Mouse (Mus musculus) intestine, postnatal 0 days (tissue): ENCODE measurements around the gene Gpatch2. TPM values are rescaled to one million over a fixed set of nuclear protein-coding genes. Genes with fewer than 3 reads are reported as not detected.

Source experiments
- ATAC-seq: fragments of 200-750 bp; cut with Nextera tagmentation; 2 replicates; pipeline ENCODE4 v1.8.0; 2017; ENCODE audit warnings: mild to moderate bottlenecking, moderate TSS enrichment, moderate library complexity
- H3K27ac ChIP-seq: fragments of 300-500 bp; sonication (generic); 2 replicates; pipeline ENCODE4 v1.5.1; 2014; ENCODE audit warnings: mild to moderate bottlenecking, low read depth, low read length, moderate library complexity
- H3K27me3 ChIP-seq: fragments of 300-500 bp; sonication (generic); replicated peaks from 2 replicates; pipeline ENCODE4 v1.6.1; 2014; ENCODE audit warnings: low read length, mixed read lengths; ENCODE audit not compliant: control insufficient read depth, insufficient read depth
- H3K36me3 ChIP-seq: fragments of 300-500 bp; sonication (generic); 2 replicates; pipeline ENCODE4 v1.6.1; 2014; ENCODE audit warnings: mild to moderate bottlenecking, moderate library complexity; ENCODE audit not compliant: control insufficient read depth, insufficient read depth
- H3K4me1 ChIP-seq: fragments of 300-500 bp; sonication (generic); replicated peaks from 2 replicates; pipeline ENCODE4 v1.6.1; 2014; ENCODE audit warnings: antibody characterized with exemption, low read length, mixed read lengths; ENCODE audit not compliant: control insufficient read depth, insufficient read depth
- H3K4me2 ChIP-seq: fragments of 300-500 bp; sonication (generic); replicated peaks from 2 replicates; pipeline ENCODE4 v1.6.1; 2014; ENCODE audit warnings: low read depth, mild to moderate bottlenecking, moderate library complexity
- H3K4me3 ChIP-seq: fragments of 300-500 bp; sonication (generic); 2 replicates; pipeline ENCODE4 v1.5.1; 2014; ENCODE audit warnings: low read depth, low read length
- H3K9ac ChIP-seq: fragments of 300-500 bp; sonication (generic); 2 replicates; pipeline ENCODE4 v1.6.1; 2014; ENCODE audit warnings: mild to moderate bottlenecking, low read depth, low read length
- H3K9me3 ChIP-seq: fragments of 300-500 bp; sonication (generic); 2 replicates; pipeline ENCODE4 v1.6.1; 2016; ENCODE audit warnings: mixed run types; ENCODE audit not compliant: control insufficient read depth
- CTCF ChIP-seq: sonication (generic); IDR thresholded peaks from 2 replicates; pipeline ENCODE4 v1.5.1; 2016; ENCODE audit warnings: low read depth, mild to moderate bottlenecking, control low read depth, antibody characterized with exemption, moderate library complexity
- WGBS: fragments of 180-500 bp; shearing (Covaris S2); extraction: QIAGEN DNeasy Blood & Tissue Kit; methylation state at CpG from one replicate; pipeline ENCODE4 v1.1.7; 2014; 5-methylcytosine and 5-hydroxymethylcytosine counted together
- polyA plus RNA-seq: library from polyadenylated mRNA; unstranded; fragments of >200 nt; fragmentation: Nextera tagmentation; extraction: Ambion mirVana; gene quantifications from 2 replicates; pipeline ENCODE4 v1.2.1, GENCODE M21; 2015

The Gpatch2 gene
- polyA plus RNA-seq, 1 experiment from 2014 or later, result 8.9 TPM

DNA sequence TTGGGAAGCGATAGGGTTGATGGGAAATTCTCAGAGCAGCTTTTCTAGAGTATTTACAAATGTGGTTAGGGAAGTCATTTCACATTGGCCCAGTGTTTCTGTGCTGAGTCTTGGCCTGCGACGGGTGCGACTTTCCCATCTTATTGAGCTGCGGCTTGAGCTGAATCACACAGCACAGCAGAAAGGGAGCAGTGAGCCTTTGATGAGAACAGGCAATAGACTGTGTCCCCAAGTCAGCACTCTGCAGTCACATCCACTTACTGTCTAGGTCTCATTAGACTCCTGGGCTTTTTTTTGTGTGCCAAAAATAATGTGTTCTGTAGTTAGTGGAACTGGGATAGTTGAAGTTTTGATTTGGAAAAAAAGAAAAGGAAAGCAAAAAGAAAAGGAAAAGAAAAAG is 14.9 kb downstream of the Gpatch2 start:
- Histone ChIP-seq H3K27ac (no peak overlapping the region), H3K4me3 (no peak overlapping the region), H3K36me3 (peaks cover 16% of the 10 kb centered on the region), H3K9ac (no peak overlapping the region), H3K4me1 (peaks cover 5% of the 10 kb centered on the region; the same call in 1 of the 2 replicates), H3K27me3 (no peaks in the 10 kb centered on the region), H3K9me3 (no peaks in the 10 kb centered on the region), H3K4me2 (no peak overlapping the region)
- no peak for TF ChIP-seq CTCF
- ATAC-seq, result no peak
- 95% methylated on average over 5 of the region's 5 CpGs for WGBS

DNA sequence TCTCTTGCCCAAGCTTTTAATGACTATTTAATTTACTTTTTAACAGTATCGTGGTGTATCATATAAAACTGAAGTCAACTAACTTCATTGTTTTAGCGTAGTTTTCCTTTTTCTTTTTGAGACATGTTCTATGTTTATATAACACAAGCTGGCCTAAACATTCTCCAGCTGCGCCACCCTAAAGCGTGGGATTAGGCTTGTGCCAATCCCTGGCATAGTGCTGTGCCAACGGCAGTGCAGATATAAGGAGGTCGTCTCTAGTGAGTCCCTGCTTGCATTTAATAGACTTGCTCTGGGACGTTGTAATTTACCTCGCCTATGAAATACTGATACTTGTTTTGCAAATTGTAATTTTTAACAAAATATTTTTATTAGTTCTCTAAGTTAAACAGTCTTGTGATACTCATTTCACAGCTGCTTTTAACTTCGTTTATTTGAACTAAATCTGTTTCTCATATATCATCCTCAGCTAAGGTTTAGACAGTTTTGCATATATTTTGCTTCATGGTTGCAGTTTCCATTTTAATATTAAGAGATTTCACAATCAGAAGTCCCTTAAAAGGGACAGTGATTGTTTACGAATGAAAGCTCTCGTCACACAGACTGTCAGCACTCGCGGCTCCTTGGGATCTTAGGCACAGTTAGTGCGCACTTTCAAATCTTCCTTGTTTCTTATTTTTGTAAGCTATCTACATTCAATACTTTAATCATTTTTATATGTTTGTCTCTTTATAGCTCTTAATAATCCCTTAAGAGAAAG is 17.1 kb downstream of the Gpatch2 start:
- Histone ChIP-seq H3K36me3 (peaks cover 13% of the 10 kb centered on the region; the same call in 1 of the 2 replicates), H3K9ac (no peak overlapping the region), H3K4me1 (peaks cover 5% of the 10 kb centered on the region; the same call in 1 of the 2 replicates), H3K4me3 (no peak overlapping the region), H3K9me3 (no peaks in the 10 kb centered on the region), H3K27me3 (no peaks in the 10 kb centered on the region), H3K27ac (no peak overlapping the region), H3K4me2 (no peak overlapping the region)
- TF ChIP-seq CTCF, result no peak
- 71% methylated on average over 14 of the region's 14 CpGs for WGBS
- no peak for ATAC-seq

DNA sequence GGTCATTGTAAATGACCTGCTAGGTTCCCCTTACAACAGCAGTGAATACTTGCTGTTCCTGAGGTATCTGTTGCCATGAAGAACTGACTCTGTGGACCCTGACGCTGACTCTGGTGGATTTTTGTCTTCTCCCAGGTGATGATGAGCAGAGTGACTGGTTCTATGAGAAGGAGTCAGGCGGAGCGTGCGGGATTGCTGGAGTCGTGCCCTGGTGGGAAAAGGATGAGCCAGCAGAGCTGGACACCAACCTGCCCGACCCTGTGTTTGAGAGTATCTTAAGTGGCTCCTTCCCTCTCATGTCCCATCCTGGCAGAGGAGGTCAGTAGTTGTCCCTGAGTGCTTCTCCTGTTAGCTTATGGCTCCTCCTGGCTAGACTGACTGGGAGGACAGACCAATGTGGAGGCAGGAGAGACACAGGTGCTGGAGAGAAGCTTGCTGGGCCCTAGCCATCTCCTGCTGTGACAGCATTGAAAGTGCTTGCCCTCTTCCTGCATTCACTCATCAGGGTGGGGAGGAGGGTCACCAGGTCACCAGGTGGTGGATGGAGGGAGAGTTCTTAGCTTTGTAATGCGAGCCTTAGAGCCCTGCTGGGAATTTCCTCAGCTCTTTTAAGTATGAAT is 17.8 kb downstream of the Gpatch2 start:
- H3K36me3 ChIP-seq, result peaks cover 13% of the 10 kb centered on the region; the same call in 1 of the 2 replicates
- H3K9ac ChIP-seq, result no peak overlapping the region
- H3K27ac ChIP-seq, result no peak overlapping the region
- TF ChIP-seq CTCF, result peak; percentile 37
- H3K4me2 ChIP-seq, result no peak overlapping the region
- no peak overlapping the region for H3K4me3 ChIP-seq
- H3K27me3 ChIP-seq, result no peaks in the 10 kb centered on the region
- H3K4me1 ChIP-seq, result peaks cover 5% of the 10 kb centered on the region; the same call in 1 of the 2 replicates
- 78% methylated on average over 7 of the region's 7 CpGs for WGBS
- no peak for ATAC-seq
- H3K9me3 ChIP-seq, result no peaks in the 10 kb centered on the region

DNA sequence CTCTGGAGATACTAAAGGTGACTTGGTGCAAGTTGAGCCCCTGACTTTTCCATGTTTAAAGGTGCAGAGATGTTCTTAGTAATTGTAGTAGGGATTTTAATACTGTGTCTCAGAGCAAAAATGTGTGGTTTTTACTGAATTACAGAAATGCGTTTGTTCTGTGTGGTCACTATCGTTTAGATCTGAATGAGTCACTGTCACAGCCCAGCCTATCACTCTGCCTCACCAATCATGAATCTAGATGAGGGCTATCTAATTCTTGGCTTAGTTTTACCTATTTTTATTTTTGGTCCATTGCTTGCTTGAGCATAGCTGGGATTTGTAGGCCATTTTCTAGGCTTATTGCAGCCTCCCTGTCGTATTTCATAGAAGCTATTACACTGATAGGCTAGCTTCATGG is 19.9 kb downstream of the Gpatch2 start:
- Histone ChIP-seq H3K27ac (no peak overlapping the region), H3K4me2 (no peak overlapping the region), H3K9me3 (no peaks in the 10 kb centered on the region), H3K4me1 (no peaks in the 10 kb centered on the region), H3K9ac (no peak overlapping the region), H3K27me3 (no peaks in the 10 kb centered on the region), H3K4me3 (no peak overlapping the region), H3K36me3 (peaks cover 13% of the 10 kb centered on the region; the same call in 1 of the 2 replicates)
- ATAC-seq, result no peak
- TF ChIP-seq CTCF, result no peak
- WGBS, result 77% methylated on average over 3 of the region's 3 CpGs

DNA sequence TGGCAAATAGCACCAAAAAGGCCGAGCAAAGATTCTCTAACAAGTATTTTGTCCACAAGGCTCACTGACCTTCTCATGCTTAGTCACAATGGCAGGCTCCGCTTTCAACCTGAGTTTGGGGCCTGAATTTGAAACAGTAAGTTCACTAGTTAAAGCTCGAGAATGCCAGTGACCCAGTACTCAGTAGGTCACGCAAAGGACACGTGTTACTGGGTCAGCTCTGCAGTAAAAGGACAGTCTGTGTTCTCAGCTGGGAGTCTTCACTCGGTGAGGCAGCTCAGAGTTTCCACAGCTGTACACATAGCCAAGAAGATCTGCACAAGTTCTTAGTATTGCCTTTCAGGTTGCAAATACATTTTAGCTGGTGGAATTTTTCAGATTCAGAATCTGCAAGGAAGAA is 21.0 kb downstream of the Gpatch2 start:
- no peak overlapping the region for H3K9ac ChIP-seq
- H3K36me3 ChIP-seq, result peaks cover 10% of the 10 kb centered on the region; the same call in 1 of the 2 replicates
- H3K27me3 ChIP-seq, result no peaks in the 10 kb centered on the region
- H3K9me3 ChIP-seq, result no peaks in the 10 kb centered on the region
- 73% methylated on average over 6 of the region's 6 CpGs for WGBS
- no peak for ATAC-seq
- H3K27ac ChIP-seq, result no peak overlapping the region
- no peaks in the 10 kb centered on the region for H3K4me1 ChIP-seq
- TF ChIP-seq CTCF, result no peak
- H3K4me2 ChIP-seq, result no peak overlapping the region
- H3K4me3 ChIP-seq, result no peak overlapping the region

DNA sequence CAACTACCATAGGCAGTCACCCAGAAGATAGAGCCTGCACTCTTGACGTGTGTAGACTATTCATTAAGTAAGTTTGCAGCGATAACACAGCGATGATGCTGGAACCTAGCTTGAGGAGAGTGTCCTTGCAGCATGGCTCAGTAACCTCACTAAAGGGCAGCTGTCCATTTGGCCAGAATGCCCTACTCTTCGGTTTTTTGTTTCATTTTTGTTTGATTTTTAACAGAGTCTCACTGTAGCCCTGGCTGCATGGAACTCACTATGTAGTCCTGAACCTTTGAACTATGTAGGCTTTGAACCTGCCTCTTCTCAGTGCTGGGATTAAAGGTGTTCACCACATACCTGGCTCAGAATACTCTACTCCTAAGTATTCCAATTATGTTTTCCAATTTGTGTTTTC is 22.8 kb downstream of the Gpatch2 start:
- H3K27me3 ChIP-seq, result no peaks in the 10 kb centered on the region
- H3K4me1 ChIP-seq, result no peaks in the 10 kb centered on the region
- H3K4me2 ChIP-seq, result no peak overlapping the region
- TF ChIP-seq CTCF, result no peak
- 0 out of 2 replicates have a peak, but pooled peaks have one; percentile 28 for ATAC-seq
- H3K27ac ChIP-seq, result no peak overlapping the region
- peaks cover 5% of the 10 kb centered on the region; the same call in 1 of the 2 replicates for H3K36me3 ChIP-seq
- H3K9ac ChIP-seq, result no peak overlapping the region
- no peak overlapping the region for H3K4me3 ChIP-seq
- no peaks in the 10 kb centered on the region for H3K9me3 ChIP-seq
- 83% methylated on average over 4 of the region's 4 CpGs for WGBS
